Mouse (Mus musculus): ENCODE results near the gene Pjvk. TPM values are rescaled to one million over a fixed set of nuclear protein-coding genes. Genes with fewer than 3 reads are reported as not detected.

Pjvk gene
- polyA plus RNA-seq, 1 experiment: not detected

DNA sequence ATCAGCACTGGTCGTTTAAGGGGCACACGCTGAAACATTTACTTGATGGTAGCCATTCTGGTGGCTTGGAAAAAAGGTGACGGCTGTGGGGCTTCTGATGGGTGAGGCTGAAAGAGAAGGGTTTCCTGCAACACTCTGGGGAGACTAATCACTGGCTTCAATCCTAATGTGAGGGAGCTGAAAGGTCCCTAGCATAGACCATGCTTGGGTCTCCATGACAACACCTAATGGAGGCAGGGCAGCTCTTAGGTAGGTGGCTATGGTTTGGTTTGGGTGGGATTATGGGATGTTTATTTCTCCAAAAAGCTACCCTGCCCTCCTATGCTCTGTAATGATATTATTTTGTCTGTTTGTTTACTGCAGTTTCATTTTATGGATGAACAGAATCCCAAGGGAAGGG is 7.2 kb downstream of the Pjvk start:
- no peak overlapping the region for H3K4me3 ChIP-seq (ENCODE audit: low read depth, low read length)
- no peak overlapping the region for H3K9ac ChIP-seq (ENCODE audit: low read depth, poor library complexity, severe bottlenecking)
- H3K4me1 ChIP-seq (ENCODE audit: control insufficient read depth, insufficient read depth, low read length): no peaks in the 10 kb centered on the region
- TF ChIP-seq POLR2A (IDR thresholded peaks at IDR 0.05; ENCODE audit: insufficient read depth, low read length) (no peak), CTCF (IDR thresholded peaks at IDR 0.05; ENCODE audit: low read depth, low read length) (no peak), EP300 (IDR thresholded peaks at IDR 0.05; ENCODE audit: insufficient read depth, low read depth, low read length) (no peak)
- no peaks in the 10 kb centered on the region for H3K9me3 ChIP-seq (replicated peaks; ENCODE audit: control insufficient read depth, insufficient read depth, low read length, poor library complexity, severe bottlenecking)
- no peaks in the 10 kb centered on the region for H3K36me3 ChIP-seq (ENCODE audit: control insufficient read depth, insufficient read depth, low read length, poor library complexity, severe bottlenecking)
- H3K27me3 ChIP-seq (ENCODE audit: control insufficient read depth, insufficient read depth, low read length, poor library complexity, severe bottlenecking): no peaks in the 10 kb centered on the region
- H3K27ac ChIP-seq (ENCODE audit: insufficient read depth, low read length): no peak overlapping the region

DNA sequence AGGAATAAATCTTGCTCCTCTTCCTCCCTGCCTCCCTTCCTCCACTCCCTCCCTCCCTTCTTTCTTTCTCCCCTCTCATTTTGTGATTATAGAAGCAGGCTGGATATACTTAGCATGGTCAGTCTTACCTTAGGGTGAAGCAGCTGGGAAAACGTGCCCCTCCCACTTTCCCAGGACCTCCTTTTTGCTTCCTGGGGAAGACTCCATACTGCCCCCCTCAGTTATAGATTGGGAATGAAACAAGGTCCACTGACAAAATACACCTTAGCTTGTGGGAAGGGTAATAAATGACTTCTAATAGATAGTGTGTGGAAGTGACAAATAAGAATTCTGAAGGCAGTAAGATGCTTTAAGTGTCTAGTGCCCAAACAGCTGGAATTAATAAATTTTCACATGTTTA is 7.7 kb downstream of the Pjvk start:
- Histone ChIP-seq H3K4me3 (ENCODE audit: low read depth, low read length) (no peak overlapping the region), H3K27ac (ENCODE audit: insufficient read depth, low read length) (no peak overlapping the region), H3K27me3 (ENCODE audit: control insufficient read depth, insufficient read depth, low read length, poor library complexity, severe bottlenecking) (no peaks in the 10 kb centered on the region), H3K36me3 (ENCODE audit: control insufficient read depth, insufficient read depth, low read length, poor library complexity, severe bottlenecking) (no peaks in the 10 kb centered on the region), H3K4me1 (ENCODE audit: control insufficient read depth, insufficient read depth, low read length) (no peaks in the 10 kb centered on the region), H3K9me3 (replicated peaks; ENCODE audit: control insufficient read depth, insufficient read depth, low read length, poor library complexity, severe bottlenecking) (no peaks in the 10 kb centered on the region), H3K9ac (ENCODE audit: low read depth, poor library complexity, severe bottlenecking) (no peak overlapping the region)
- TF ChIP-seq CTCF (IDR thresholded peaks at IDR 0.05; ENCODE audit: low read depth, low read length) (peak; percentile 42), POLR2A (IDR thresholded peaks at IDR 0.05; ENCODE audit: insufficient read depth, low read length) (no peak)

GRCm38 (mm10) chr2:76658551-76658950 is 10.3 kb downstream of the Pjvk start:
- no peak for TF ChIP-seq CTCF (IDR thresholded peaks at IDR 0.05; ENCODE audit: low read depth, low read length)
- TF ChIP-seq EP300 (IDR thresholded peaks at IDR 0.05; ENCODE audit: insufficient read depth, low read depth, low read length): no peak
- TF ChIP-seq POLR2A (IDR thresholded peaks at IDR 0.05; ENCODE audit: insufficient read depth, low read length): no peak
- Histone ChIP-seq H3K27ac (ENCODE audit: insufficient read depth, low read length) (no peak overlapping the region), H3K4me3 (ENCODE audit: low read depth, low read length) (no peak overlapping the region), H3K9ac (ENCODE audit: low read depth, poor library complexity, severe bottlenecking) (no peak overlapping the region), H3K27me3 (ENCODE audit: control insufficient read depth, insufficient read depth, low read length, poor library complexity, severe bottlenecking) (no peaks in the 10 kb centered on the region), H3K4me1 (ENCODE audit: control insufficient read depth, insufficient read depth, low read length) (no peaks in the 10 kb centered on the region), H3K9me3 (replicated peaks; ENCODE audit: control insufficient read depth, insufficient read depth, low read length, poor library complexity, severe bottlenecking) (no peaks in the 10 kb centered on the region), H3K36me3 (ENCODE audit: control insufficient read depth, insufficient read depth, low read length, poor library complexity, severe bottlenecking) (no peaks in the 10 kb centered on the region)

- Histone ChIP-seq H3K9ac (ENCODE audit: low read depth, poor library complexity, severe bottlenecking) (no peak overlapping the region), H3K36me3 (ENCODE audit: control insufficient read depth, insufficient read depth, low read length, poor library complexity, severe bottlenecking) (no peaks in the 10 kb centered on the region), H3K9me3 (replicated peaks; ENCODE audit: control insufficient read depth, insufficient read depth, low read length, poor library complexity, severe bottlenecking) (no peaks in the 10 kb centered on the region), H3K4me1 (ENCODE audit: control insufficient read depth, insufficient read depth, low read length) (no peaks in the 10 kb centered on the region), H3K27ac (ENCODE audit: insufficient read depth, low read length) (no peak overlapping the region), H3K27me3 (ENCODE audit: control insufficient read depth, insufficient read depth, low read length, poor library complexity, severe bottlenecking) (no peaks in the 10 kb centered on the region), H3K4me3 (ENCODE audit: low read depth, low read length) (no peak overlapping the region)
- TF ChIP-seq POLR2A (IDR thresholded peaks at IDR 0.05; ENCODE audit: insufficient read depth, low read length) (no peak), EP300 (IDR thresholded peaks at IDR 0.05; ENCODE audit: insufficient read depth, low read depth, low read length) (no peak), CTCF (IDR thresholded peaks at IDR 0.05; ENCODE audit: low read depth, low read length) (no peak)
Measured at GRCm38 (mm10) chr2:76659419-76659818, 11.1 kb downstream of the Pjvk start.

- no peaks in the 10 kb centered on the region for H3K36me3 ChIP-seq (ENCODE audit: control insufficient read depth, insufficient read depth, low read length, poor library complexity, severe bottlenecking)
- H3K9me3 ChIP-seq (replicated peaks; ENCODE audit: control insufficient read depth, insufficient read depth, low read length, poor library complexity, severe bottlenecking): no peaks in the 10 kb centered on the region
- H3K27me3 ChIP-seq (ENCODE audit: control insufficient read depth, insufficient read depth, low read length, poor library complexity, severe bottlenecking): no peaks in the 10 kb centered on the region
- H3K4me1 ChIP-seq (ENCODE audit: control insufficient read depth, insufficient read depth, low read length): no peaks in the 10 kb centered on the region
- no peak overlapping the region for H3K27ac ChIP-seq (ENCODE audit: insufficient read depth, low read length)
- H3K4me3 ChIP-seq (ENCODE audit: low read depth, low read length): no peak overlapping the region
- TF ChIP-seq POLR2A (IDR thresholded peaks at IDR 0.05; ENCODE audit: insufficient read depth, low read length) (no peak), EP300 (IDR thresholded peaks at IDR 0.05; ENCODE audit: insufficient read depth, low read depth, low read length) (no peak), CTCF (IDR thresholded peaks at IDR 0.05; ENCODE audit: low read depth, low read length) (no peak)
- no peak overlapping the region for H3K9ac ChIP-seq (ENCODE audit: low read depth, poor library complexity, severe bottlenecking)
Measured at GRCm38 (mm10) chr2:76665531-76665930, 17.3 kb downstream of the Pjvk start.

GRCm38 (mm10) chr2:76667200-76667599 is 18.9 kb downstream of the Pjvk start:
- Histone ChIP-seq H3K27me3 (ENCODE audit: control insufficient read depth, insufficient read depth, low read length, poor library complexity, severe bottlenecking) (no peaks in the 10 kb centered on the region), H3K9me3 (replicated peaks; ENCODE audit: control insufficient read depth, insufficient read depth, low read length, poor library complexity, severe bottlenecking) (no peaks in the 10 kb centered on the region), H3K4me3 (ENCODE audit: low read depth, low read length) (no peak overlapping the region), H3K4me1 (ENCODE audit: control insufficient read depth, insufficient read depth, low read length) (no peaks in the 10 kb centered on the region), H3K36me3 (ENCODE audit: control insufficient read depth, insufficient read depth, low read length, poor library complexity, severe bottlenecking) (no peaks in the 10 kb centered on the region), H3K27ac (ENCODE audit: insufficient read depth, low read length) (no peak overlapping the region), H3K9ac (ENCODE audit: low read depth, poor library complexity, severe bottlenecking) (no peak overlapping the region)
- TF ChIP-seq CTCF (IDR thresholded peaks at IDR 0.05; ENCODE audit: low read depth, low read length): no peak
- TF ChIP-seq POLR2A (IDR thresholded peaks at IDR 0.05; ENCODE audit: insufficient read depth, low read length): no peak
- TF ChIP-seq EP300 (IDR thresholded peaks at IDR 0.05; ENCODE audit: insufficient read depth, low read depth, low read length): no peak

All from ES-Bruce4 (cell line).